In genomic region chr4:138040589-138040988, GRCm38 (mm10) we compare ENCODE assay signal across 15 mouse cellular contexts. TPM values are rescaled to one million over a fixed set of nuclear protein-coding genes. Genes with fewer than 3 reads are reported as not detected.
DNase-seq lines count a peak whose midpoint lies in the region; ATAC-seq and TF ChIP-seq lines count a peak whose summit lies in the region.
"Had no signal": no experiment of that assay in that cellular context is flagged by ENCODE, and none has a peak within 500 bp of the region (broad histone marks: within the 10 kb centered on the region; RNA-seq: fewer than 3 reads in every experiment).

No protein-coding gene starts in this region.

- H3K9me3 ChIP-seq in kidney, postnatal 0 days (replicated peaks; ENCODE audit: low read length) = no peaks in the 10 kb centered on the region
- 0 out of 2 replicates have a peak, but pooled peaks cover 3% of the 10 kb centered on the region for H3K9me3 ChIP-seq in kidney, embryonic 14.5 days (ENCODE audit: control insufficient read depth, low read length)
- H3K9me3 ChIP-seq in midbrain, embryonic 15.5 days = no peaks in the 10 kb centered on the region
- H3K9me3 ChIP-seq in midbrain, embryonic 10.5 days (replicated peaks) = peaks cover 9% of the 10 kb centered on the region; the same call in 1 of the 2 replicates
- H3K9me3 ChIP-seq: embryonic facial prominence, embryonic 13.5 days; hindbrain, embryonic 15.5 days; limb, embryonic 13.5 days; neural tube, embryonic 15.5 days had no signal

- no peak for DNase-seq in cerebellum, adult 2 months
- DNase-seq in cerebellum, postnatal 25 days = no peak
- no peak for DNase-seq in kidney, postnatal 0 days (ENCODE audit: low spot score)
- no peak for DNase-seq in midbrain, embryonic 10.5 days (ENCODE audit: low spot score)
- DNase-seq: cerebellum, adult 11 months; heart, postnatal 10 days; kidney, adult 9 months had no signal

- H3K4me2 ChIP-seq in kidney, postnatal 0 days (ENCODE audit: low read length) = no peak overlapping the region
- no peak overlapping the region for H3K4me2 ChIP-seq in kidney, embryonic 14.5 days (replicated peaks; ENCODE audit: low read depth, low read length)
- no peak overlapping the region for H3K4me2 ChIP-seq in midbrain, embryonic 15.5 days
- H3K4me2 ChIP-seq: embryonic facial prominence, embryonic 13.5 days; hindbrain, embryonic 15.5 days; limb, embryonic 13.5 days; neural tube, embryonic 15.5 days had no signal

- no peak overlapping the region for H3K27ac ChIP-seq in cerebellum, adult 2 months (ENCODE audit: insufficient read depth, low read length)
- H3K27ac ChIP-seq in kidney, postnatal 0 days = no peak overlapping the region
- H3K27ac ChIP-seq in kidney, embryonic 14.5 days (ENCODE audit: low read depth, low read length) = no peak overlapping the region
- 0 out of 2 replicates have a peak overlapping the region, but pooled peaks have one; percentile 20 for H3K27ac ChIP-seq in midbrain, embryonic 15.5 days
- H3K27ac ChIP-seq in midbrain, embryonic 10.5 days (replicated peaks) = no peak overlapping the region
- H3K27ac ChIP-seq: embryonic facial prominence, embryonic 13.5 days; limb, embryonic 13.5 days; neural tube, embryonic 15.5 days had no signal

- peaks cover 24% of the 10 kb centered on the region for H3K4me1 ChIP-seq in cerebellum, adult 2 months (ENCODE audit: control insufficient read depth, insufficient read depth, low read length)
- H3K4me1 ChIP-seq in kidney, postnatal 0 days (replicated peaks; ENCODE audit: insufficient read depth, low read length) = peaks cover 8% of the 10 kb centered on the region; the same call in 1 of the 2 replicates
- H3K4me1 ChIP-seq in kidney, embryonic 14.5 days (ENCODE audit: control insufficient read depth, insufficient read depth, low read length) = peaks cover 15% of the 10 kb centered on the region
- peaks cover 28% of the 10 kb centered on the region for H3K4me1 ChIP-seq in midbrain, embryonic 15.5 days
- peaks cover 16% of the 10 kb centered on the region for H3K4me1 ChIP-seq in midbrain, embryonic 10.5 days

- ATAC-seq in kidney, postnatal 0 days (replicated peaks; ENCODE audit: low FRiP score, low read depth) = no peak
- no peak for ATAC-seq in kidney, embryonic 14.5 days (ENCODE audit: low FRiP score, low TSS enrichment)
- no peak for ATAC-seq in midbrain, embryonic 15.5 days (replicated peaks)
- peak; percentile 29; the same call in 1 of the 2 replicates for ATAC-seq in megakaryocyte progenitor cell, adult 5-6 weeks (replicated peaks; ENCODE audit: poor library complexity)
- ATAC-seq in granulocyte monocyte progenitor cell, adult 5-6 weeks (replicated peaks; ENCODE audit: poor library complexity, severe bottlenecking) = no peak

- TF ChIP-seq CTCF in cerebellum, adult 2 months (IDR thresholded peaks at IDR 0.05; ENCODE audit: borderline replicate concordance, insufficient read depth, low read depth, low read length) = peak; percentile 28; the same call in 1 of the 2 replicates
- peak; percentile 27 for TF ChIP-seq CTCF in kidney, postnatal 0 days (IDR thresholded peaks at IDR 0.05; ENCODE audit: low read depth)

- no peak overlapping the region for H3K9ac ChIP-seq in kidney, postnatal 0 days (ENCODE audit: low read depth, low read length)
- no peak overlapping the region for H3K9ac ChIP-seq in kidney, embryonic 14.5 days (ENCODE audit: low read depth, low read length)
- no peak overlapping the region for H3K9ac ChIP-seq in midbrain, embryonic 15.5 days
- H3K9ac ChIP-seq: embryonic facial prominence, embryonic 13.5 days; hindbrain, embryonic 15.5 days; limb, embryonic 13.5 days; neural tube, embryonic 15.5 days had no signal

- H3K4me3 ChIP-seq in cerebellum, adult 2 months (replicated peaks; ENCODE audit: insufficient read depth, low read depth, low read length) = no peak overlapping the region
- no peak overlapping the region for H3K4me3 ChIP-seq in kidney, postnatal 0 days (replicated peaks; ENCODE audit: low read depth, low read length)
- H3K4me3 ChIP-seq in kidney, embryonic 14.5 days (ENCODE audit: low read length) = no peak overlapping the region
- H3K4me3 ChIP-seq in midbrain, embryonic 15.5 days = no peak overlapping the region
- H3K4me3 ChIP-seq in midbrain, embryonic 10.5 days = no peak overlapping the region
- H3K4me3 ChIP-seq: embryonic facial prominence, embryonic 13.5 days; hindbrain, embryonic 15.5 days; limb, embryonic 13.5 days; neural tube, embryonic 15.5 days had no signal

- H3K36me3 ChIP-seq in kidney, postnatal 0 days (ENCODE audit: insufficient read depth, low read length) = peaks cover 11% of the 10 kb centered on the region; the same call in 1 of the 2 replicates
- peaks cover 17% of the 10 kb centered on the region for H3K36me3 ChIP-seq in kidney, embryonic 14.5 days (ENCODE audit: control insufficient read depth, insufficient read depth, low read length)
- no peaks in the 10 kb centered on the region for H3K36me3 ChIP-seq in midbrain, embryonic 15.5 days (replicated peaks)
- H3K36me3 ChIP-seq in midbrain, embryonic 10.5 days = peaks cover 83% of the 10 kb centered on the region

- H3K27me3 ChIP-seq in cerebellum, adult 2 months (ENCODE audit: control insufficient read depth, insufficient read depth, low read length) = no peaks in the 10 kb centered on the region
- H3K27me3 ChIP-seq in kidney, postnatal 0 days (ENCODE audit: insufficient read depth, low read length) = no peaks in the 10 kb centered on the region
- H3K27me3 ChIP-seq in kidney, embryonic 14.5 days (ENCODE audit: control insufficient read depth, insufficient read depth, low read length) = no peaks in the 10 kb centered on the region
- H3K27me3 ChIP-seq in midbrain, embryonic 15.5 days (replicated peaks) = no peaks in the 10 kb centered on the region
- no peaks in the 10 kb centered on the region for H3K27me3 ChIP-seq in midbrain, embryonic 10.5 days (ENCODE audit: low read depth, poor library complexity, severe bottlenecking)
- H3K27me3 ChIP-seq: embryonic facial prominence, embryonic 13.5 days; hindbrain, embryonic 15.5 days; limb, embryonic 13.5 days; neural tube, embryonic 15.5 days had no signal

- no peak for TF ChIP-seq POLR2A in cerebellum, adult 2 months (IDR thresholded peaks at IDR 0.05; ENCODE audit: borderline replicate concordance, insufficient read depth, low read length)

- 79% methylated on average over 3 of the region's 3 CpGs for WGBS in cerebellum, adult 2 months
- 84% methylated on average over 3 of the region's 3 CpGs for WGBS in kidney, postnatal 0 days
- WGBS in kidney, embryonic 14.5 days = 86% methylated on average over 3 of the region's 3 CpGs
- WGBS in midbrain, embryonic 15.5 days = 94% methylated on average over 3 of the region's 3 CpGs
- 93% methylated on average over 3 of the region's 3 CpGs for WGBS in midbrain, embryonic 10.5 days

RNA-seq across cellular contexts. Expression of gene Eif4g3, which starts 47.8 kb away (rescaled TPM):
- 156 and 160 TPM in 2 replicates for polyA plus RNA-seq in cerebellum, adult 2 months (2012; rRNA removed)
- polyA plus RNA-seq in kidney, postnatal 0 days (2015; fragmentation: Nextera tagmentation; extraction: Ambion mirVana) = 26.6 and 28.6 TPM in 2 replicates
- 35.6 and 55.9 TPM in 2 replicates for polyA plus RNA-seq in kidney, embryonic 14.5 days (2014; fragmentation: Nextera tagmentation; extraction: Ambion mirVana)
- polyA plus RNA-seq in midbrain, embryonic 15.5 days (2015; fragmentation: Nextera tagmentation; extraction: Ambion mirVana) = 55.7 and 58.5 TPM in 2 replicates
- polyA plus RNA-seq in midbrain, embryonic 10.5 days (2016; fragmentation: Nextera tagmentation; extraction: Ambion mirVana) = 34.1 and 36.3 TPM in 2 replicates
- total RNA-seq in megakaryocyte progenitor cell, adult 5-6 weeks (2015) = 60.3 and 60.4 TPM in 2 replicates
- total RNA-seq in megakaryocyte progenitor cell, adult 5-6 weeks (2017) = 36.9 and 39.1 TPM in 2 replicates
- total RNA-seq in granulocyte monocyte progenitor cell, adult 5-6 weeks (2014; fragmentation: Nextera tagmentation) = 67.7 and 72.3 TPM in 2 replicates
- total RNA-seq in granulocyte monocyte progenitor cell, adult 5-6 weeks (2017) = 29.3 and 39.1 TPM in 2 replicates
